Mouse (Mus musculus) MEL (cell line): ENCODE measurements at regions not wholly inside any gene's neighbourhood (a gene's known extent, or its start where the extent isn't known, plus 50 kb on each side); places are given as distances from the start of the nearest gene placed in this dataset.

Experiments
- CTCF ChIP-seq, 3 experiments: IDR thresholded peaks in 2 of 3; conservative IDR thresholded peaks in 1 of 3; 2 replicates each; pipeline ENCODE4 v1.5.1; 2011 to 2012; ENCODE audit warnings: low read length in 3 of 3, low read depth in 2 of 3, mild to moderate bottlenecking in 2 of 3, improper control_type of control experiment in 1 of 3, inconsistent platforms in 1 of 3, mixed read lengths in 1 of 3, moderate library complexity in 1 of 3; ENCODE audit not compliant: control insufficient read depth in 1 of 3, insufficient read depth in 1 of 3, poor library complexity in 1 of 3, severe bottlenecking in 1 of 3
- EP300 ChIP-seq, 2 experiments: IDR thresholded peaks; 2 replicates each; pipeline ENCODE4 v1.6.1; 2011; ENCODE audit warnings: improper control_type of control experiment in 2 of 2, low read length in 2 of 2, low read depth in 1 of 2, mild to moderate bottlenecking in 1 of 2
- ETS1 ChIP-seq: IDR thresholded peaks from 2 replicates; pipeline ENCODE4 v1.6.1; 2012; ENCODE audit warnings: low read depth, mild to moderate bottlenecking, inconsistent platforms, low read length, improper control_type of control experiment, moderate library complexity
- HCFC1 ChIP-seq: IDR thresholded peaks from 2 replicates; pipeline ENCODE4 v1.6.1; 2012; ENCODE audit warnings: low read depth, mild to moderate bottlenecking, inconsistent platforms, low read length, improper control_type of control experiment, moderate library complexity
- MEF2A ChIP-seq: IDR thresholded peaks from 2 replicates; pipeline ENCODE4 v1.6.1; 2014; ENCODE audit warnings: low read depth, mild to moderate bottlenecking, inconsistent platforms, low read length, improper control_type of control experiment; ENCODE audit not compliant: poor library complexity, insufficient replicate concordance, severe bottlenecking; ENCODE audit errors: extremely low read depth
- POLR2A ChIP-seq, 2 experiments: IDR thresholded peaks; 2 replicates each; pipeline ENCODE4 v1.6.1; 2011 to 2012; ENCODE audit warnings: low read length in 2 of 2, mild to moderate bottlenecking in 2 of 2, control low read depth in 1 of 2, improper control_type of control experiment in 1 of 2, low read depth in 1 of 2, moderate library complexity in 1 of 2; ENCODE audit not compliant: control insufficient read depth in 1 of 2, insufficient read depth in 1 of 2, poor library complexity in 1 of 2
- POLR2AphosphoS5 ChIP-seq: IDR thresholded peaks from 2 replicates; pipeline ENCODE4 v1.6.1; 2012; ENCODE audit warnings: low read depth, borderline replicate concordance, mild to moderate bottlenecking, inconsistent platforms, low read length, moderate library complexity, mixed read lengths
- SIN3A ChIP-seq: IDR thresholded peaks from 2 replicates; pipeline ENCODE4 v1.6.1; 2012; ENCODE audit warnings: low read length, improper control_type of control experiment, inconsistent platforms
- USF1 ChIP-seq: IDR thresholded peaks from 2 replicates; pipeline ENCODE4 v1.6.1; 2014; ENCODE audit warnings: low read depth, mild to moderate bottlenecking, inconsistent platforms, low read length, improper control_type of control experiment, moderate library complexity
- ZNF384 ChIP-seq: IDR thresholded peaks from 2 replicates; pipeline ENCODE4 v1.6.1; 2012; ENCODE audit warnings: low read depth, mild to moderate bottlenecking, inconsistent platforms, low read length, improper control_type of control experiment

DNA sequence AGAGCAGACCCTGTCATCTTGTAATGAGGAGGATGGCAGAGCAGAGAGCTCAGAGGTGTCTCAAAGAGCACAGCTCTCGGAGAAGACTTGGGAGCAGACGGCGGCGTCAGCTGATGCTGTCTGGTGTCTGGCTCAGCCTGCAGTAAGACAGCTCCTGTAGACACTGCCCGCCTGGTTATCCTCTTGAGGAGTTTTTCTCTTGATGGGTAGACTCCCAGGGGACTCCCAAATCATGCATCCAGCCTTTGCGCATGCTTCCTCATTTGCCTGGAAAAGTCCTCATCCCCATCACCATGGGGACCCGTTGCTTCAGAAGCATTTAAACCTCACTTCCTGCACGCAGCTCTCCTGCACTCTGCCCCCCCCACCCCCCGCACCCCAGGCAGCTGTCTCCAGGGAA is 67.6 kb downstream of the Llph start:
- TF ChIP-seq POLR2A (IDR thresholded peaks at IDR 0.05; ENCODE audit: control insufficient read depth in 1 of 2, insufficient read depth in 1 of 2, low read depth in 1 of 2, low read length in 2 of 2, poor library complexity in 1 of 2) (no peak), CTCF (IDR thresholded peaks at IDR 0.05 in 2 of 3, conservative IDR thresholded peaks at IDR 0.05 in 1 of 3; ENCODE audit: control insufficient read depth in 1 of 3, insufficient read depth in 1 of 3, low read depth in 2 of 3, low read length in 3 of 3, poor library complexity in 1 of 3, severe bottlenecking in 1 of 3) (no peak), SIN3A (no peak), MEF2A (no peak), EP300 (IDR thresholded peaks at IDR 0.05; ENCODE audit: low read depth in 1 of 2, low read length in 2 of 2) (no peak), ETS1 (no peak), ZNF384 (no peak), HCFC1 (no peak), POLR2AphosphoS5 (no peak), USF1 (no peak)
